Mouse (Mus musculus) ES-E14 (cell line): ENCODE results near the gene 1700102P08Rik.
A peak's percentile ranks its signal among the peaks of the same experiment; 100 is the strongest.

Source experiments
- CHD2 ChIP-seq: IDR thresholded peaks from 2 replicates; pipeline ENCODE4 v1.6.1; 2014; ENCODE audit warnings: mild to moderate bottlenecking, low read depth, low read length, inconsistent platforms
- HCFC1 ChIP-seq: IDR thresholded peaks from 2 replicates; pipeline ENCODE4 v1.6.1; 2012; ENCODE audit warnings: low read length, inconsistent platforms, borderline replicate concordance; ENCODE audit not compliant: insufficient read depth
- ZC3H11A ChIP-seq: IDR thresholded peaks from 2 replicates; pipeline ENCODE4 v1.6.1; 2012; ENCODE audit warnings: low read depth, mild to moderate bottlenecking, inconsistent platforms, low read length, borderline replicate concordance
- ZNF384 ChIP-seq: IDR thresholded peaks from 2 replicates; pipeline ENCODE4 v1.6.1; 2012; ENCODE audit warnings: low read depth, low read length, inconsistent platforms

GRCm38 (mm10) chr9:108412221-108412620 is 19.6 kb downstream of the 1700102P08Rik start:
- 0 out of 2 replicates have a peak, but pooled peaks have one; percentile 16 for TF ChIP-seq ZC3H11A
- TF ChIP-seq ZNF384: no peak
- no peak for TF ChIP-seq CHD2
- TF ChIP-seq HCFC1: no peak
